Mouse (Mus musculus) MEL (cell line): ENCODE data around the gene Olfr1030. TPM values are rescaled to one million over a fixed set of nuclear protein-coding genes. Genes with fewer than 3 reads are reported as not detected.

ENCODE experiments used
- DNase-seq: peaks from one replicate; pipeline ENCODE4 v3.0.0; 2011; ENCODE audit warnings: low read depth, low spot score
- H3K27ac ChIP-seq: 2 replicates; pipeline ENCODE4 v1.5.1; 2012; ENCODE audit warnings: low read depth, mild to moderate bottlenecking, control low read depth, low read length, moderate library complexity; ENCODE audit not compliant: control insufficient read depth
- H3K27me3 ChIP-seq, 2 experiments: fragments of 150-350 bp in 1 of 2; sonication (generic) in 1 of 2; 2 replicates each; pipeline ENCODE4 v1.6.1; 2012; ENCODE audit warnings: low read length in 2 of 2, mild to moderate bottlenecking in 2 of 2, improper control_type of control experiment in 1 of 2, moderate library complexity in 1 of 2; ENCODE audit not compliant: insufficient read depth in 2 of 2, control insufficient read depth in 1 of 2
- H3K36me3 ChIP-seq, 2 experiments: 2 replicates each; pipeline ENCODE4 v1.6.1; 2012 to 2014; ENCODE audit warnings: low read length in 2 of 2, improper control_type of control experiment in 1 of 2, inconsistent platforms in 1 of 2, mild to moderate bottlenecking in 1 of 2; ENCODE audit not compliant: insufficient read depth in 2 of 2, control insufficient read depth in 1 of 2
- H3K4me1 ChIP-seq, 2 experiments: fragments of 150-350 bp in 1 of 2; sonication (generic) in 1 of 2; 2 replicates each; pipeline ENCODE4 v1.6.1; 2012; ENCODE audit warnings: low read length in 2 of 2, improper control_type of control experiment in 1 of 2, mild to moderate bottlenecking in 1 of 2; ENCODE audit not compliant: insufficient read depth in 2 of 2, control insufficient read depth in 1 of 2
- H3K4me3 ChIP-seq, 2 experiments: fragments of 150-350 bp in 1 of 2; sonication (generic) in 1 of 2; 2 replicates each; pipeline ENCODE4 v1.5.1; 2012; ENCODE audit warnings: low read depth in 2 of 2, low read length in 2 of 2, mild to moderate bottlenecking in 2 of 2, moderate library complexity in 2 of 2, control low read depth in 1 of 2, improper control_type of control experiment in 1 of 2; ENCODE audit not compliant: control insufficient read depth in 1 of 2, insufficient read depth in 1 of 2
- H3K79me2 ChIP-seq: 2 replicates; pipeline ENCODE4 v1.6.1; 2012; ENCODE audit warnings: mild to moderate bottlenecking, low read length, moderate library complexity; ENCODE audit not compliant: control insufficient read depth, poor library complexity, insufficient read depth
- H3K9ac ChIP-seq: 2 replicates; pipeline ENCODE4 v1.6.1; 2012; ENCODE audit warnings: low read depth, mild to moderate bottlenecking, control low read depth, low read length, moderate library complexity; ENCODE audit not compliant: control insufficient read depth, poor library complexity, severe bottlenecking
- H3K9me3 ChIP-seq: fragments of 150-350 bp; sonication (generic); replicated peaks from 2 replicates; pipeline ENCODE4 v1.6.1; 2012; ENCODE audit warnings: mild to moderate bottlenecking, low read length, improper control_type of control experiment, moderate library complexity; ENCODE audit not compliant: insufficient read depth
- BHLHE40 ChIP-seq: IDR thresholded peaks from 2 replicates; pipeline ENCODE4 v1.6.1; 2012; ENCODE audit warnings: low read depth, mild to moderate bottlenecking, inconsistent platforms, low read length, improper control_type of control experiment, borderline replicate concordance
- CHD1 ChIP-seq: IDR thresholded peaks from 2 replicates; pipeline ENCODE4 v1.6.1; 2012; ENCODE audit warnings: low read depth, mild to moderate bottlenecking, inconsistent platforms, low read length, improper control_type of control experiment
- CTCF ChIP-seq, 3 experiments: IDR thresholded peaks in 2 of 3; conservative IDR thresholded peaks in 1 of 3; 2 replicates each; pipeline ENCODE4 v1.5.1; 2011 to 2012; ENCODE audit warnings: low read length in 3 of 3, low read depth in 2 of 3, mild to moderate bottlenecking in 2 of 3, improper control_type of control experiment in 1 of 3, inconsistent platforms in 1 of 3, mixed read lengths in 1 of 3, moderate library complexity in 1 of 3; ENCODE audit not compliant: control insufficient read depth in 1 of 3, insufficient read depth in 1 of 3, poor library complexity in 1 of 3, severe bottlenecking in 1 of 3
- ELF1 ChIP-seq: IDR thresholded peaks from 2 replicates; pipeline ENCODE4 v1.6.1; 2014; ENCODE audit warnings: low read depth, mild to moderate bottlenecking, inconsistent platforms, low read length, improper control_type of control experiment, moderate library complexity
- ETS1 ChIP-seq: IDR thresholded peaks from 2 replicates; pipeline ENCODE4 v1.6.1; 2012; ENCODE audit warnings: low read depth, mild to moderate bottlenecking, inconsistent platforms, low read length, improper control_type of control experiment, moderate library complexity
- GABPA ChIP-seq: IDR thresholded peaks from 2 replicates; pipeline ENCODE4 v1.6.1; 2012; ENCODE audit warnings: low read depth, mild to moderate bottlenecking, inconsistent platforms, low read length, improper control_type of control experiment, moderate library complexity
- HCFC1 ChIP-seq: IDR thresholded peaks from 2 replicates; pipeline ENCODE4 v1.6.1; 2012; ENCODE audit warnings: low read depth, mild to moderate bottlenecking, inconsistent platforms, low read length, improper control_type of control experiment, moderate library complexity
- KAT2A ChIP-seq: conservative IDR thresholded peaks from 2 replicates; pipeline ENCODE4 v1.6.1; 2012; ENCODE audit warnings: low read depth, low read length, improper control_type of control experiment, inconsistent platforms
- MAX ChIP-seq: IDR thresholded peaks from 2 replicates; pipeline ENCODE4 v1.6.1; 2011; ENCODE audit warnings: low read length, improper control_type of control experiment
- MEF2A ChIP-seq: IDR thresholded peaks from 2 replicates; pipeline ENCODE4 v1.6.1; 2014; ENCODE audit warnings: low read depth, mild to moderate bottlenecking, inconsistent platforms, low read length, improper control_type of control experiment; ENCODE audit not compliant: poor library complexity, insufficient replicate concordance, severe bottlenecking; ENCODE audit errors: extremely low read depth
- MXI1 ChIP-seq: IDR thresholded peaks from 2 replicates; pipeline ENCODE4 v1.6.1; 2011; ENCODE audit warnings: mild to moderate bottlenecking, low read depth, low read length, improper control_type of control experiment
- MYB ChIP-seq: IDR thresholded peaks from 2 replicates; pipeline ENCODE4 v1.6.1; 2011; ENCODE audit warnings: mild to moderate bottlenecking, low read depth, low read length, improper control_type of control experiment
- RCOR1 ChIP-seq: IDR thresholded peaks from 2 replicates; pipeline ENCODE4 v1.6.1; 2012; ENCODE audit warnings: low read depth, mild to moderate bottlenecking, inconsistent platforms, low read length, improper control_type of control experiment
- SIN3A ChIP-seq: IDR thresholded peaks from 2 replicates; pipeline ENCODE4 v1.6.1; 2012; ENCODE audit warnings: low read length, improper control_type of control experiment, inconsistent platforms
- SMC3 ChIP-seq: IDR thresholded peaks from 2 replicates; pipeline ENCODE4 v1.6.1; 2011; ENCODE audit warnings: low read depth, low read length, improper control_type of control experiment
- TCF12 ChIP-seq: IDR thresholded peaks from 2 replicates; pipeline ENCODE4 v1.6.1; 2014; ENCODE audit warnings: low read depth, mild to moderate bottlenecking, inconsistent platforms, low read length, improper control_type of control experiment, moderate library complexity
- UBTF ChIP-seq: IDR thresholded peaks from 2 replicates; pipeline ENCODE4 v1.6.1; 2012; ENCODE audit warnings: low read depth, mild to moderate bottlenecking, inconsistent platforms, low read length, improper control_type of control experiment, moderate library complexity, borderline replicate concordance; ENCODE audit not compliant: insufficient read depth
- ZNF384 ChIP-seq: IDR thresholded peaks from 2 replicates; pipeline ENCODE4 v1.6.1; 2012; ENCODE audit warnings: low read depth, mild to moderate bottlenecking, inconsistent platforms, low read length, improper control_type of control experiment
- polyA plus RNA-seq, 2 experiments: library from polyadenylated mRNA; stranded (reverse) in 1 of 2; unstranded in 1 of 2; fragments of >175 nt in 1 of 2; fragments of >200 nt in 1 of 2; gene quantifications; 2 replicates each; pipeline versions ENCODE4 v1.2.1 to v1.2.4; 2012; ENCODE audit warnings: low replicate concordance in 2 of 2, low read depth in 1 of 2; ENCODE audit not compliant: insufficient read length in 2 of 2, insufficient read depth in 1 of 2, missing spikeins in 1 of 2
- total RNA-seq: library from RNA; depleted of rRNA; stranded (reverse); fragments of 300-350 nt; gene quantifications from 2 replicates; pipeline ENCODE4 v1.2.3, GENCODE M21; 2012; rRNA removed

Gene Olfr1030
- total RNA-seq (not detected in 2 replicates), polyA plus RNA-seq (not detected)

DNA sequence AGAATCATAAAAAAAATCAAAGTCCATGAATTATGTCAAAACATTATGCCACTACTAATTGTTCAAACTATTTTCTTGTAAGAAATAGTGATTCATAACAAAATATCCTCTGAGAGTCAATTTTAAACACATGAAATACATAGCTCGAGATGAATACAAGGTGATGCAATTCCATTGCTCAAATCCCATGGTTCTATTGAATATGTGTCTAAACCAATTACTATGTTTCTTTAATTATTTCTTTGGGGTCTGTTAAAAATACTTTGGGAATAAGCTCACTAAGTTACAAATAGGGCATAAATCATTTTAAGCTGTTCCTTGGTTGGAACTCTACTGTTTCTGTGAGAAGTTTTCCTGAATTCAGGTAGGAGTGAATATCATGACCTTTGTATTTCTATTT is at the start of gene Olfr1030:
Gene Olfr1030 (plus strand): TSS at position 301 of the 400 bp plus-strand sequence.
- Histone ChIP-seq H3K27ac (no peak within 1 kb of the TSS), H3K4me3 (no peak within 1 kb of the TSS), H3K36me3 (no peaks in the 10 kb centered on the region), H3K79me2 (no peaks in the 10 kb centered on the region), H3K4me1 (no peaks in the 10 kb centered on the region), H3K9me3 (no peaks in the 10 kb centered on the region), H3K9ac (no peak within 1 kb of the TSS), H3K27me3 (no peaks in the 10 kb centered on the region)
- DNase-seq = no peak
- no peak for TF ChIP-seq BHLHE40
- no peak for TF ChIP-seq KAT2A
- TF ChIP-seq UBTF = no peak
- TF ChIP-seq GABPA = no peak
- TF ChIP-seq ZNF384 = no peak
- no peak for TF ChIP-seq MAX
- no peak for TF ChIP-seq TCF12
- TF ChIP-seq ELF1 = no peak
- TF ChIP-seq MEF2A = no peak
- no peak for TF ChIP-seq HCFC1
- no peak for TF ChIP-seq ETS1
- TF ChIP-seq SIN3A = no peak

DNA sequence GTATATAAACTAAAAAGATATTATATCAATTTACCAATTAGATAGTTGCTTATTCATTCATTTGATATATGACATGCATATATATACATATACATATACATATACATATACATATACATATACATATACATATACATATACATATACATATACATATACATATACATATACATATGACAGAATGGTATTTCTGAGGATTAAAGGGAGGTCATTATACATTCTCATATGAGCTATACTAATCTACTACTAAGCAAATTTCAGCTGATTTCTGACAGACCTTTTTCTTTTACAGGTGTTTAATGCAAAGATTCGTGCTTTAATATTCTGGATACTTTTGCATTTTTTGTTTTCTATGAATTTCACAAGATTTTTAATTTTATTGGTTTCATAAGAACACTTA is 28.9 kb upstream of the Olfr1030 start, which contains the start of gene Olfr1028:
Gene Olfr1028 (plus strand): TSS at position 301 of the 400 bp plus-strand sequence.
- DNase-seq = no peak
- no peaks in the 10 kb centered on the region for H3K4me1 ChIP-seq
- H3K9me3 ChIP-seq = no peaks in the 10 kb centered on the region
- no peaks in the 10 kb centered on the region for H3K36me3 ChIP-seq
- no peak within 1 kb of the TSS for H3K9ac ChIP-seq
- H3K27me3 ChIP-seq = no peaks in the 10 kb centered on the region
- TF ChIP-seq ZNF384 (no peak), SIN3A (no peak), MAX (no peak)
- H3K4me3 ChIP-seq = no peak within 1 kb of the TSS
- no peaks in the 10 kb centered on the region for H3K79me2 ChIP-seq
- no peak within 1 kb of the TSS for H3K27ac ChIP-seq

DNA sequence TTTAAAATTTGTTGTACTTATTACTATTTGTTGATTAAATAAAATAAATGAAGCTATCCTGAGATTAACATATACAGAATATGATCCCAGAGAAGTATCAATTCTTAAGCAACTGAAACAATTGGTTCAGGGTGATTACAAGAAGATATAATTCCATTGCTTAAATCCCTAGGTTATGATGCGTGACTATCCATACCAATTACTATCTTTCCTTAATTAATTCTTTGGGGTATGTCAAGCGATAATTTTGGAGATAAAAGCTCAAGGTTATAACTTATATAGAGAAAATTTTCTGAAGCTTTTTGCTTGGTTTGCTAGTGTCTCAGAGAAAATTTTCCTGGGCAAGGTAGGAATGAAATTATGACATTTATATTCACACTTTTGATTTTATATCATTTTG is 5.5 kb upstream of the Olfr1030 start, which contains the start of gene Olfr1029:
Gene Olfr1029 (plus strand): TSS at position 301 of the 400 bp plus-strand sequence.
- Histone ChIP-seq H3K9ac (no peak within 1 kb of the TSS), H3K4me3 (no peak within 1 kb of the TSS), H3K27me3 (no peaks in the 10 kb centered on the region), H3K27ac (no peak within 1 kb of the TSS), H3K79me2 (no peaks in the 10 kb centered on the region), H3K9me3 (no peaks in the 10 kb centered on the region), H3K4me1 (no peaks in the 10 kb centered on the region), H3K36me3 (no peaks in the 10 kb centered on the region)
- no peak for DNase-seq
- TF ChIP-seq RCOR1 = no peak
- no peak for TF ChIP-seq MYB
- no peak for TF ChIP-seq MXI1
- TF ChIP-seq SMC3 = no peak
- TF ChIP-seq BHLHE40 = no peak
- no peak for TF ChIP-seq TCF12
- TF ChIP-seq CTCF (IDR thresholded peaks at IDR 0.05 in 2 of 3, conservative IDR thresholded peaks at IDR 0.05 in 1 of 3; ENCODE audit: control insufficient read depth in 1 of 3, insufficient read depth in 1 of 3, low read depth in 2 of 3, low read length in 3 of 3, poor library complexity in 1 of 3, severe bottlenecking in 1 of 3) = no peak
- no peak for TF ChIP-seq UBTF
- TF ChIP-seq CHD1 = no peak
